Mouse (Mus musculus): Measurements from ENCODE around the gene B230118H07Rik. TPM values are rescaled to one million over a fixed set of nuclear protein-coding genes. Genes with fewer than 3 reads are reported as not detected.

B230118H07Rik gene
- polyA plus RNA-seq, 1 experiment from 2014 or later = 31.3 TPM

DNA sequence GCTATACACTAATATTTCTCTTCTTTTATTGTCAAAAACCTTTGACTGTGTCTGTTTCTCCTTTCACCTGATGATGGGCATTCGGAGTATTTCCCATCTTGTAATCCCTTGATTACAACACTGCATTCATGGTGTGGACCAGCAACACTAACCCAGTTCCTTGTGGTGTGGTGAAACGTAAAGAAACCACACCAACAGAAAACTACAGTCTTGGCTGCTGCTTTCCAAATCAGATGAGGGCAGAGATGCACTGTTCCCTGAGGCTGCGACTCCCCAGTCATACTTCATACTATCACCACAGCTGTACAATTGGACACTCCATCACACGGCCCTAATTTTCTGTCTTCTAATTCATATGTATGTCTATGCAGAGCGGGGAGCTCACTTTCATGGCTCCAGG lies 54.7 kb downstream of the B230118H07Rik start:
- Histone ChIP-seq H3K4me1 (ENCODE audit: insufficient read depth, low read depth, low read length) (no peaks in the 10 kb centered on the region), H3K36me3 (ENCODE audit: insufficient read depth, low read length) (no peaks in the 10 kb centered on the region), H3K4me3 (ENCODE audit: low read depth, low read length) (no peak overlapping the region), H3K27ac (ENCODE audit: low read length) (no peak overlapping the region), H3K9ac (replicated peaks; ENCODE audit: low read depth) (no peak overlapping the region), H3K4me2 (replicated peaks; ENCODE audit: low read depth, low read length) (no peak overlapping the region), H3K9me3 (ENCODE audit: low read length) (no peaks in the 10 kb centered on the region), H3K27me3 (replicated peaks; ENCODE audit: insufficient read depth, low read length) (no peaks in the 10 kb centered on the region)
- ATAC-seq = no peak
- WGBS = 88% methylated on average over 5 of the region's 5 CpGs
- no peak for DNase-seq (ENCODE audit: low spot score)
- TF ChIP-seq EP300 (IDR thresholded peaks at IDR 0.05) = no peak
- no peak for TF ChIP-seq CTCF (IDR thresholded peaks at IDR 0.05)

DNA sequence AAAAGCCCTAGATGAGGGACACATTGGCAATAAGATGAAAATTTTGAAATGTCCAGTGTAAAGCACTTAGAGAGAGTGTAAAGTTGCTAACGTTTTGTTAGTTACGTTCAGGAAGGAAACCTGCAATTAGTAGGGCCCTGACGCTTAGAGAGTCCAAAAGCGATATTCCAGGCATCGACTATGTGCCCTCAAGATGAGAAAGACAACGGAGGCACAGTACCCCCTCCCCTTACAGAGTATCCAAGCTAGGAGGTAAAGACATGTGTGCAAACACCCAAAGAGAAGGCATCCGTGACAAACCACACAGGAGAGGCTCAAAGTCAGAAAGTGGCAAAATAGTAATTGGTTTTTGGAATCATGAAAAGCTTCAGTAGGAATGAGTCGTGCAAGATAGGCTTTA lies 56.4 kb downstream of the B230118H07Rik start:
- Histone ChIP-seq H3K27me3 (replicated peaks; ENCODE audit: insufficient read depth, low read length) (no peaks in the 10 kb centered on the region), H3K9ac (replicated peaks; ENCODE audit: low read depth) (no peak overlapping the region), H3K4me2 (replicated peaks; ENCODE audit: low read depth, low read length) (no peak overlapping the region), H3K36me3 (ENCODE audit: insufficient read depth, low read length) (no peaks in the 10 kb centered on the region), H3K27ac (ENCODE audit: low read length) (no peak overlapping the region), H3K4me1 (ENCODE audit: insufficient read depth, low read depth, low read length) (no peaks in the 10 kb centered on the region), H3K4me3 (ENCODE audit: low read depth, low read length) (no peak overlapping the region), H3K9me3 (ENCODE audit: low read length) (no peaks in the 10 kb centered on the region)
- WGBS = 74% methylated on average over 8 of the region's 8 CpGs
- DNase-seq (ENCODE audit: low spot score) (no peak), ATAC-seq (no peak)
- no peak for TF ChIP-seq EP300 (IDR thresholded peaks at IDR 0.05)
- TF ChIP-seq CTCF (IDR thresholded peaks at IDR 0.05) = no peak

DNA sequence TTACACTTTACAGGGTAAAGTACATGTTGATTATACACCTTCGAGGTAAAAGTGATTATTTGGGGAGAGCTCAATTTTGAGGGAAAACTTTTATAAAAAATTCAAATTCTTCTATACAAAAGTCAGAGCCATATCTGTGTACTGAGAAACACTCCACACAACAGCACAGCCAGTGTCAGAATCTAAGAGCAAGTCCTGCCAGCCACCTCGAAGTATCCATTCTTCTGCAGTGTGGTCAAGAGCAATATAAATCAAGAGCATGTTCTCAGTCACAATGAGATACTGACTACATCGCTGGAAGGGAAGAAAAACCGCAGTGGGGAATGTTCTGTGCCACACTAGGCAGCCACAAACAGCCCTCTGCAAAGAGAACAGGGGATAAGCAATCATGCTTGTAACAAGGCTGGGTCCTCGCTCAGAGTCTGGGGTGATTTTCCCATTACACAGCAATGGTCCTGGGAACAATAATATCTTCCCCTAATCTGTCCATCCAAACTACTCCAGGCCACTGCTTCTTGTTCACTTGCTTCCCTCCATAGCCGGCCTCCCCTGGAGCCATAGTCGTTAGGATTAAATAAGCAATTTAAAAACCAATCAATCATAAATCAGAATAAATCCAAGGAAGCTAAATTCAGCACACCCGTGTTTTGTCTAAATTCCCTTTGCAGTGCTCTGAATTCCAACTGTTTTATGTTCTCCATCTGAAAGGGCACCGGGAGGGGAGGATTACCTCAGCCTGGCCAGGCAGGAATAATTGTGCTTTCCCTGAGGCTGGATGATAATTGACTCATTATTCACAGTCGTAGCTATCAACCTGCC lies 57.1 kb downstream of the B230118H07Rik start:
- Histone ChIP-seq H3K27ac (ENCODE audit: low read length) (no peak overlapping the region), H3K36me3 (ENCODE audit: insufficient read depth, low read length) (no peaks in the 10 kb centered on the region), H3K27me3 (replicated peaks; ENCODE audit: insufficient read depth, low read length) (no peaks in the 10 kb centered on the region), H3K9me3 (ENCODE audit: low read length) (no peaks in the 10 kb centered on the region), H3K9ac (replicated peaks; ENCODE audit: low read depth) (no peak overlapping the region), H3K4me2 (replicated peaks; ENCODE audit: low read depth, low read length) (no peak overlapping the region), H3K4me3 (ENCODE audit: low read depth, low read length) (no peak overlapping the region), H3K4me1 (ENCODE audit: insufficient read depth, low read depth, low read length) (no peaks in the 10 kb centered on the region)
- DNase-seq (ENCODE audit: low spot score) (no peak), ATAC-seq (no peak)
- TF ChIP-seq CTCF (IDR thresholded peaks at IDR 0.05) (no peak), EP300 (IDR thresholded peaks at IDR 0.05) (no peak)
- WGBS = 53% methylated on average over 10 of the region's 10 CpGs

DNA sequence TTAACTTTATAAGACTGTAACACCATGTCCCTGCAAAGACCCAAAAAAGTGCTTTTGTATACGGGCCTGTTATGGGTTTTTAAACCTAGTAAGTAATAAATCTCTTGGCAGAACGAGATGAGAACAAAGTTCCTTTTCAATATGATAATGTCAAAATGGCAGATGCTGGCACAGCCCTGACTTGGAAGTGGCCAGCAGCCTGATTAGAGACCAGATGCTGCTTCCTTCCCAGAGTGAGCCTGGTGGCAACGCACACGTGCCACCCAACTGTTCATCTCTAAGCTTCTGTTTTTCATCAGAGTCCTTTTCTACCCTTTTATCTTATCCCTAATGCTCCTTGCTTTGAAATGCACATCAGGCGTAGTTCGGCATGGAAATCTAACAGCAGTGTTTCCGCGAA lies 58.0 kb downstream of the B230118H07Rik start:
- Histone ChIP-seq H3K4me1 (ENCODE audit: insufficient read depth, low read depth, low read length) (no peaks in the 10 kb centered on the region), H3K36me3 (ENCODE audit: insufficient read depth, low read length) (no peaks in the 10 kb centered on the region), H3K4me2 (replicated peaks; ENCODE audit: low read depth, low read length) (no peak overlapping the region), H3K27ac (ENCODE audit: low read length) (no peak overlapping the region), H3K27me3 (replicated peaks; ENCODE audit: insufficient read depth, low read length) (no peaks in the 10 kb centered on the region), H3K9ac (replicated peaks; ENCODE audit: low read depth) (no peak overlapping the region), H3K4me3 (ENCODE audit: low read depth, low read length) (no peak overlapping the region), H3K9me3 (ENCODE audit: low read length) (no peaks in the 10 kb centered on the region)
- TF ChIP-seq CTCF (IDR thresholded peaks at IDR 0.05) = no peak
- TF ChIP-seq EP300 (IDR thresholded peaks at IDR 0.05) = no peak
- DNase-seq (ENCODE audit: low spot score) (no peak), ATAC-seq (no peak)
- WGBS = 85% methylated on average over 8 of the region's 8 CpGs

DNA sequence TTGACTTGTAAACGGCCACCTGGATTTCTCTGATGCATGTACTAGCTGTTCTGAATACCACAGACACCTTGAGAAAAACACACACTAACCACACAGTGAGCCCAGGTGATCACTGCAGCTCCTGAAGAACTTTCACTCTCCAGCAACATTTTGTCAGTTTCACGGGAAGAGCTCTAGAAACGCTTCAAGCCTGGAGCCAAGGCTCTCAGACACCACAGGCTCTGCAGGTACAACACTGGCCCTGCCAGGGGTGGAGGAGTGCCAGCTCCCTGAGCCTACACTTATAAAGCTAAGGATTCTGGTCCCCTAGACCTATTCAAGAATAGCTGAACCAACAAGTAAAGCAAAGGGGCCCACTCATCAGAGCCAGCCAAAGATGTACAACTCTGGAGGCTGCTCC lies 67.9 kb downstream of the B230118H07Rik start:
- no peak for ATAC-seq
- WGBS = 72% methylated on average over 3 of the region's 3 CpGs

DNA sequence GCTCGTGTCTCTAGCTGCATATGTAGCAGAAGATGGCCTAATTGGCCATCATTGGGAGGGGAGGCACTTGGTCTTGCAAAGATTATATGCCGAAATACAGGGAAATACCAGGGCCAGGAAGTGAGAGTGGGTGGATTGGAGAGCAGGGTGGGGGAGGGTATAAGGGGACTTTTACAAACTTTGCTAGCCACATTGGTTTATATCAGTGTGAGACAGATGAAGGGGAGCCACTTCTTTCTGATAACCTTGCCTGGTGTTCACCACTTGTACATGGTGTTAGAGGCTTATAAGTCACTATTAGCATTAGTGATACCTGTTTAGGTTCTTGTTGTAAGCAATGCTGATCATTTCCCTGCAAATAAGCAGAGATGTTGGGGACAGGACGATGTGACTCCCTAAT lies 68.4 kb downstream of the B230118H07Rik start:
- H3K9ac ChIP-seq (replicated peaks; ENCODE audit: low read depth) = no peak overlapping the region
- ATAC-seq = no peak
- no peaks in the 10 kb centered on the region for H3K27me3 ChIP-seq (replicated peaks; ENCODE audit: insufficient read depth, low read length)
- no peak overlapping the region for H3K27ac ChIP-seq (ENCODE audit: low read length)
- TF ChIP-seq EP300 (IDR thresholded peaks at IDR 0.05) (no peak), CTCF (IDR thresholded peaks at IDR 0.05) (no peak)
- H3K4me2 ChIP-seq (replicated peaks; ENCODE audit: low read depth, low read length) = no peak overlapping the region
- DNase-seq (ENCODE audit: low spot score) = no peak
- 66% methylated on average over 3 of the region's 3 CpGs for WGBS
- no peaks in the 10 kb centered on the region for H3K4me1 ChIP-seq (ENCODE audit: insufficient read depth, low read depth, low read length)
- no peaks in the 10 kb centered on the region for H3K36me3 ChIP-seq (ENCODE audit: insufficient read depth, low read length)
- no peaks in the 10 kb centered on the region for H3K9me3 ChIP-seq (ENCODE audit: low read length)
- no peak overlapping the region for H3K4me3 ChIP-seq (ENCODE audit: low read depth, low read length)

More for the DNA sequence above, 67.9 kb downstream of the B230118H07Rik start:
- Histone ChIP-seq H3K4me2 (replicated peaks; ENCODE audit: low read depth, low read length) (no peak overlapping the region), H3K4me1 (ENCODE audit: insufficient read depth, low read depth, low read length) (no peaks in the 10 kb centered on the region), H3K9ac (replicated peaks; ENCODE audit: low read depth) (no peak overlapping the region), H3K36me3 (ENCODE audit: insufficient read depth, low read length) (no peaks in the 10 kb centered on the region), H3K27me3 (replicated peaks; ENCODE audit: insufficient read depth, low read length) (no peaks in the 10 kb centered on the region), H3K4me3 (ENCODE audit: low read depth, low read length) (no peak overlapping the region), H3K27ac (ENCODE audit: low read length) (no peak overlapping the region), H3K9me3 (ENCODE audit: low read length) (no peaks in the 10 kb centered on the region)
- TF ChIP-seq CTCF (IDR thresholded peaks at IDR 0.05) (no peak), EP300 (IDR thresholded peaks at IDR 0.05) (no peak)
- no peak for DNase-seq (ENCODE audit: low spot score)

All from lung, postnatal 0 days (tissue).